Mouse (Mus musculus): ENCODE measurements around the gene Ssbp4.

DNA sequence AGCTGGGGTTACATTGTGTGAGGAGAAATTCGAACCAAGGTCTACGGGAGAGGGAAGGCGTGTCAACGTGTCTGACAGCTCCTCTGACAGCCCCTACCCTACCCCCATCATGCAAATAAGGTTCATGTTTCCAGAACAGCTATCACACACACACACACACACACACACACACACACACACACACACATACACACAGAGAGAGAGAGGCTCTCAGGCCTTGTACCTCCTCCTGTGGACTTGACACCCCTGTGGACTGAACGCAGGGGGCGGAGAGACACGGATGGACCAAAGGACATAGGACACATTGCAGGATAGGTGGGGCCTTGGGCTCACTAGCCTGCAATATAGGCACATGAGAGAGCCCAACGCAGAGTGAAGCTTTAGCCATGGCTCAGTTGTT, 28.2 kb upstream of the Ssbp4 start:
- TF ChIP-seq TAL1 (IDR thresholded peaks at IDR 0.05; ENCODE audit: low read length) (no peak), GATA1 (IDR thresholded peaks at IDR 0.05; ENCODE audit: low read length) (no peak)
